Mouse (Mus musculus) layer of hippocampus, adult 18-20 months (tissue): ENCODE data around the gene Cox5a. TPM values are rescaled to one million over a fixed set of nuclear protein-coding genes. Genes with fewer than 3 reads are reported as not detected.
A peak's percentile ranks its signal among the peaks of the same experiment; 100 is the strongest.

Source experiments
- DNase-seq, 2 experiments: peaks; one replicate each; pipeline ENCODE4 v3.0.0; 2022; ENCODE audit warnings: low spot score in 2 of 2
- total RNA-seq, 2 experiments: library from RNA; stranded (reverse); gene quantifications; 2 replicates each; pipeline ENCODE4 v1.2.3; 2021

Cox5a gene
- total RNA-seq, 2 experiments from 2014 or later, result 372 to 373 TPM

- no peak for DNase-seq
Measured at GRCm38 (mm10) chr9:57524439-57524838, 3.4 kb downstream of the Cox5a start.

- no peak for DNase-seq
Measured at GRCm38 (mm10) chr9:57525516-57525915, 4.4 kb downstream of the Cox5a start.

- no peak for DNase-seq
Measured at GRCm38 (mm10) chr9:57526435-57526834, 5.4 kb downstream of the Cox5a start.

GRCm38 (mm10) chr9:57531946-57532345, 10.9 kb downstream of the Cox5a start:
- DNase-seq, result no peak

- no peak for DNase-seq
Measured at GRCm38 (mm10) chr9:57536362-57536761, 15.3 kb downstream of the Cox5a start.

GRCm38 (mm10) chr9:57537044-57537727, 16.1 kb downstream of the Cox5a start, which contains the start of gene Fam219b:
TSS of gene Fam219b (plus strand) at chr9:57537528.
- peak; percentile 90 to 94 for DNase-seq

- no peak for DNase-seq
Measured at GRCm38 (mm10) chr9:57537728-57538181, 16.7 kb downstream of the Cox5a start.

GRCm38 (mm10) chr9:57539550-57539949, 18.5 kb downstream of the Cox5a start:
- no peak for DNase-seq

- peak in 1 of 2 experiments; percentile 64 for DNase-seq
Measured at GRCm38 (mm10) chr9:57541312-57541711, 20.2 kb downstream of the Cox5a start.

- DNase-seq, result no peak
Measured at GRCm38 (mm10) chr9:57543951-57544350, 22.9 kb downstream of the Cox5a start.

- no peak for DNase-seq
Measured at GRCm38 (mm10) chr9:57547287-57547686, 26.2 kb downstream of the Cox5a start.

- DNase-seq, result no peak
Measured at GRCm38 (mm10) chr9:57547869-57548268, 26.8 kb downstream of the Cox5a start.

- no peak for DNase-seq
Measured at GRCm38 (mm10) chr9:57549186-57549585, 28.1 kb downstream of the Cox5a start.

- no peak for DNase-seq
Measured at GRCm38 (mm10) chr9:57550126-57550862, 29.2 kb downstream of the Cox5a start.

GRCm38 (mm10) chr9:57552139-57552887, 31.2 kb downstream of the Cox5a start, which contains the start of gene Mpi:
TSS of gene Mpi (minus strand) at chr9:57552763.
- DNase-seq, result peak; percentile 69 to 86

GRCm38 (mm10) chr9:57553119-57553518, 32.0 kb downstream of the Cox5a start:
- no peak for DNase-seq

GRCm38 (mm10) chr9:57554753-57555152, 33.7 kb downstream of the Cox5a start:
- DNase-seq, result no peak

- no peak for DNase-seq
Measured at GRCm38 (mm10) chr9:57557215-57557614, 36.1 kb downstream of the Cox5a start.

GRCm38 (mm10) chr9:57558625-57559024, 37.6 kb downstream of the Cox5a start:
- no peak for DNase-seq

- no peak for DNase-seq
Measured at GRCm38 (mm10) chr9:57559568-57559967, 38.5 kb downstream of the Cox5a start.

- DNase-seq, result no peak
Measured at GRCm38 (mm10) chr9:57560263-57560662, 39.2 kb downstream of the Cox5a start.
